Comparison of ENCODE assay signal across 28 mouse cellular contexts in the genomic region with DNA sequence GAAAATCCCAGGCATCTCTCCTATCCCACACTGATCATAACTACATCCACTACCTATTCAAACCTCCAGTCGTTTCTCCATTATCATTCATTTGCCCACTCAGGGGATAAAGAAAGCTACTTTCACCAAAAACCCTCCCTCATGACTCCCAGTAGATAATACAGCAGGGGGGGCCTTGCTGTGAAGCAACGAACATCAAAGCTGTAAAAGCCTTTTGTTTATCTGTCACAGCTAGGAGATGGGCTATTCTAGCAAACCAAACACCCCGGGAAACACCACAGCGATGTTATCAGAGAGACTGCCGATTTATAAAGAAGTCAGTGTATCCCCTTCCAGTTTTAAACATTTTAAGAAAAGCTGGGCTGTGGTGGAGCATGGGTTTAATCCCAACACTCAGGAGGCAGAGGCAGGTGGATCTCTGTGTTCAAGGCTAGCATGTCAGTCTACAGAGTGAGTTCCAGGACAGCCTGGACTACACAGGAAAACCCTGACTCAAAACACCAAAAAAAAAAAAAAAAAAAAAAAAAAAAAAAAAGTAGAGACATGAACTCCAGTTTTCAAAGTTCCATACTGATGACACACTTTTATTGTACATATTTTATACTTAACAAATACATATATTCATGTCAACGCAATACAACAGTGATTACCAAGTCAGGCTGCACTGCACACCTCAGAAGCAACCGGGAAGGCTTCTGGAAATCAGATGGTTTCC. TPM values are rescaled to one million over a fixed set of nuclear protein-coding genes. Genes with fewer than 3 reads are reported as not detected.
DNase-seq lines count a peak whose midpoint lies in the region; ATAC-seq and TF ChIP-seq lines count a peak whose summit lies in the region.
"Had no signal": no experiment of that assay in that cellular context is flagged by ENCODE, and none has a peak within 500 bp of the region (broad histone marks: within the 10 kb centered on the region; RNA-seq: fewer than 3 reads in every experiment).

No protein-coding gene starts in this region.

- H3K4me1 ChIP-seq in erythroblast, embryonic 14.5 days (ENCODE audit: control insufficient read depth), result peaks cover 83% of the 10 kb centered on the region
- peaks cover 2 to 5% of the 10 kb centered on the region in 2 experiments; a peak in 2 of 4 replicates for H3K4me1 ChIP-seq in ES-E14 (ENCODE audit: control insufficient read depth in 2 of 2, insufficient read depth in 2 of 2, low read length in 2 of 2, poor library complexity in 1 of 2)
- H3K4me1 ChIP-seq in liver, embryonic 16.5 days (ENCODE audit: control insufficient read depth, low read depth, low read length), result peaks cover 54% of the 10 kb centered on the region

- H3K27me3 ChIP-seq in erythroblast, embryonic 14.5 days (ENCODE audit: control insufficient read depth), result no peaks in the 10 kb centered on the region
- no peaks in the 10 kb centered on the region for H3K27me3 ChIP-seq in liver, embryonic 16.5 days (ENCODE audit: control insufficient read depth, insufficient read depth, low read depth, low read length)
- H3K27me3 ChIP-seq: embryonic facial prominence, embryonic 13.5 days; hindbrain, embryonic 15.5 days; intestine, embryonic 15.5 days; limb, embryonic 13.5 days; midbrain, embryonic 15.5 days; neural tube, embryonic 13.5 days had no signal

- WGBS in liver, embryonic 16.5 days (ENCODE audit: insufficient replicate concordance), result 25% methylated on average over 7 of the region's 7 CpGs

- ATAC-seq in erythroblast, adult 5-6 weeks (replicated peaks; ENCODE audit: low FRiP score, poor library complexity, severe bottlenecking), result no peak
- ATAC-seq in liver, embryonic 16.5 days (ENCODE audit: low read depth), result no peak
- ATAC-seq: intestine, embryonic 15.5 days; midbrain, embryonic 15.5 days had no signal

- peak overlapping the region; percentile 79 for H3K4me3 ChIP-seq in erythroblast, embryonic 14.5 days (replicated peaks)
- H3K4me3 ChIP-seq in ES-E14 (ENCODE audit: insufficient read depth in 1 of 2, low read depth in 1 of 2, low read length in 2 of 2, poor library complexity in 1 of 2, severe bottlenecking in 1 of 2), result no peak overlapping the region
- peak overlapping the region; percentile 23 for H3K4me3 ChIP-seq in liver, embryonic 16.5 days (ENCODE audit: low read depth, low read length)
- H3K4me3 ChIP-seq: embryonic facial prominence, embryonic 13.5 days; heart, embryonic 10.5 days; hindbrain, embryonic 15.5 days; intestine, embryonic 15.5 days; limb, embryonic 13.5 days; midbrain, embryonic 15.5 days; neural tube, embryonic 13.5 days had no signal

- peak overlapping the region; percentile 51 for H3K4me2 ChIP-seq in liver, embryonic 16.5 days (ENCODE audit: low read depth, low read length)
- H3K4me2 ChIP-seq: embryonic facial prominence, embryonic 13.5 days; hindbrain, embryonic 15.5 days; intestine, embryonic 15.5 days; limb, embryonic 13.5 days; lung, embryonic 14.5 days; midbrain, embryonic 15.5 days; neural tube, embryonic 13.5 days had no signal

- DNase-seq in ES-E14 (ENCODE audit: low read depth, low spot score), result no peak
- peak; percentile 42 for DNase-seq in liver
- no peak for DNase-seq in gastrocnemius, postnatal 25 days
- no peak for DNase-seq in left cerebral cortex, adult 9 months (ENCODE audit: low spot score in 2 of 2)
- DNase-seq: adrenal gland, postnatal 10 days; cerebellum, adult 2 months; cerebellum, postnatal 25 days; embryo, embryonic 11 days; kidney, adult 8-10 months; kidney, postnatal 10 days; lung, embryonic 14.5 days; right cerebral cortex, postnatal 25 days; thymus, postnatal 36 days had no signal

- in situ Hi-C loops in ES-E14 (cut with MboI; ENCODE audit: low sequenced_read_pairs in 2 of 2, unreplicated experiment in 2 of 2), result no loop called here

- H3K9me3 ChIP-seq in erythroblast, embryonic 14.5 days (ENCODE audit: control insufficient read depth, low read length), result no peaks in the 10 kb centered on the region
- no peaks in the 10 kb centered on the region for H3K9me3 ChIP-seq in ES-E14 (ENCODE audit: control insufficient read depth, insufficient read depth, low read depth, low read length)
- H3K9me3 ChIP-seq in liver, embryonic 16.5 days (replicated peaks; ENCODE audit: control insufficient read depth, low read length), result no peaks in the 10 kb centered on the region
- H3K9me3 ChIP-seq: embryonic facial prominence, embryonic 13.5 days; heart, embryonic 10.5 days; hindbrain, embryonic 15.5 days; intestine, embryonic 15.5 days; limb, embryonic 13.5 days; midbrain, embryonic 15.5 days; neural tube, embryonic 13.5 days had no signal

- H3K36me3 ChIP-seq in erythroblast, embryonic 14.5 days (ENCODE audit: control insufficient read depth), result peaks cover 55% of the 10 kb centered on the region
- no peaks in the 10 kb centered on the region for H3K36me3 ChIP-seq in ES-E14 (ENCODE audit: control insufficient read depth, insufficient read depth, low read length, poor library complexity, severe bottlenecking)
- no peaks in the 10 kb centered on the region for H3K36me3 ChIP-seq in liver, embryonic 16.5 days (ENCODE audit: control insufficient read depth, insufficient read depth)
- H3K36me3 ChIP-seq: embryonic facial prominence, embryonic 13.5 days; heart, embryonic 10.5 days; hindbrain, embryonic 15.5 days; intestine, embryonic 15.5 days; limb, embryonic 13.5 days; midbrain, embryonic 15.5 days; neural tube, embryonic 13.5 days had no signal

- H3K27ac ChIP-seq in ES-E14 (ENCODE audit: insufficient read depth, low read depth, low read length, poor library complexity, severe bottlenecking), result no peak overlapping the region
- peak overlapping the region; percentile 43 for H3K27ac ChIP-seq in liver, embryonic 16.5 days (ENCODE audit: low read length)
- H3K27ac ChIP-seq: embryonic facial prominence, embryonic 13.5 days; heart, embryonic 10.5 days; hindbrain, embryonic 15.5 days; intestine, embryonic 15.5 days; limb, embryonic 13.5 days; midbrain, embryonic 15.5 days; neural tube, embryonic 13.5 days had no signal

- H3K9ac ChIP-seq in ES-E14 (ENCODE audit: insufficient read depth, low read depth, low read length, poor library complexity, severe bottlenecking), result no peak overlapping the region
- peak overlapping the region; percentile 22 for H3K9ac ChIP-seq in liver, embryonic 16.5 days (ENCODE audit: low read depth, low read length)
- H3K9ac ChIP-seq: embryonic facial prominence, embryonic 13.5 days; hindbrain, embryonic 15.5 days; intestine, embryonic 15.5 days; limb, embryonic 13.5 days; lung, embryonic 14.5 days; midbrain, embryonic 15.5 days; neural tube, embryonic 13.5 days had no signal

TF ChIP-seq in ES-E14, 5 proteins besides CTCF, POLR2A, EP300 and RAD21:
- TF ChIP-seq ZNF384 (IDR thresholded peaks at IDR 0.05; ENCODE audit: low read depth, low read length), result peak; percentile 19; the same call in 1 of the 2 replicates
- TF ChIP-seq MAFK (IDR thresholded peaks at IDR 0.05; ENCODE audit: insufficient read depth, low read depth, low read length), result no peak

RNA-seq across cellular contexts. Expression of a gene that starts 4.0 kb away (rescaled TPM):
- polyA plus RNA-seq in erythroblast, embryonic 14.5 days (2012), result 4.5 and 6.4 TPM in 2 replicates
- 79.9 and 88.6 TPM in 2 replicates for total RNA-seq in erythroblast, adult 5-6 weeks (2015; ENCODE audit: low replicate concordance)
- total RNA-seq in erythroblast, adult 5-6 weeks (2017; ENCODE audit: low replicate concordance), result 115 TPM in 2 replicates
- total RNA-seq in ES-E14 (2012; rRNA removed), result 6.5 and 9.0 TPM in 2 replicates
- polyA plus RNA-seq in liver, embryonic 16.5 days (2015; fragmentation: Nextera tagmentation; extraction: Ambion mirVana), result 25.8 and 26.4 TPM in 2 replicates
- 1 to 10 TPM; 6.0 to 6.3 TPM for total RNA-seq in gastrocnemius, postnatal 25 days (2021)

RNA-seq across cellular contexts. Expression of a gene that starts 23.4 kb away (rescaled TPM):
- polyA plus RNA-seq in erythroblast, embryonic 14.5 days (2012), result 0.05 and 0.19 TPM in 2 replicates
- total RNA-seq in erythroblast, adult 5-6 weeks (2015; ENCODE audit: low replicate concordance), result 1.5 and 10.0 TPM in 2 replicates
- 2.5 and 2.6 TPM in 2 replicates for total RNA-seq in erythroblast, adult 5-6 weeks (2017; ENCODE audit: low replicate concordance)
- total RNA-seq in ES-E14 (2012; rRNA removed), result 8.2 and 9.1 TPM in 2 replicates
- 4.1 and 4.7 TPM in 2 replicates for polyA plus RNA-seq in liver, embryonic 16.5 days (2015; fragmentation: Nextera tagmentation; extraction: Ambion mirVana)
- total RNA-seq in gastrocnemius, postnatal 25 days (2021), result 1 to 10 TPM; 3.4 to 5.0 TPM

RNA-seq across cellular contexts. Expression of a gene that starts 24.9 kb away (rescaled TPM):
- polyA plus RNA-seq in erythroblast, embryonic 14.5 days (2012), result 0.03 TPM in 1 of 2 replicates, not detected in the other
- not detected in 2 replicates for total RNA-seq in erythroblast, adult 5-6 weeks (2015; ENCODE audit: low replicate concordance)
- total RNA-seq in erythroblast, adult 5-6 weeks (2017; ENCODE audit: low replicate concordance), result not detected in 2 replicates
- 0.16 TPM in 1 of 2 replicates, not detected in the other for total RNA-seq in ES-E14 (2012; rRNA removed)
- 0.09 and 0.12 TPM in 2 replicates for polyA plus RNA-seq in liver, embryonic 16.5 days (2015; fragmentation: Nextera tagmentation; extraction: Ambion mirVana)
- not detected for total RNA-seq in gastrocnemius, postnatal 25 days (2021)
- total RNA-seq: gastrocnemius, adult 18-20 months; gastrocnemius, postnatal 4 days; hematopoietic stem cell, adult 5-6 weeks; layer of hippocampus, postnatal 14 days; left cerebral cortex, postnatal 25 days had no signal
- polyA plus RNA-seq: cerebellum, adult 2 months; lung, embryonic 14.5 days had no signal

RNA-seq across cellular contexts. Expression of a gene that starts 41.2 kb away (rescaled TPM):
- 1.0 and 2.2 TPM in 2 replicates for polyA plus RNA-seq in erythroblast, embryonic 14.5 days (2012)
- total RNA-seq in erythroblast, adult 5-6 weeks (2015; ENCODE audit: low replicate concordance), result 3.3 and 5.8 TPM in 2 replicates
- 1.5 and 6.5 TPM in 2 replicates for total RNA-seq in erythroblast, adult 5-6 weeks (2017; ENCODE audit: low replicate concordance)
- total RNA-seq in ES-E14 (2012; rRNA removed), result 61.5 and 97.9 TPM in 2 replicates
- polyA plus RNA-seq in liver, embryonic 16.5 days (2015; fragmentation: Nextera tagmentation; extraction: Ambion mirVana), result 9.1 and 10.7 TPM in 2 replicates
- 10 to 100 TPM; 11.9 to 12.1 TPM for total RNA-seq in gastrocnemius, postnatal 25 days (2021)

RNA-seq across cellular contexts. Expression of a gene that starts 43.3 kb away (rescaled TPM):
- polyA plus RNA-seq in erythroblast, embryonic 14.5 days (2012), result not detected in 2 replicates
- total RNA-seq in erythroblast, adult 5-6 weeks (2015; ENCODE audit: low replicate concordance), result not detected in 2 replicates
- total RNA-seq in erythroblast, adult 5-6 weeks (2017; ENCODE audit: low replicate concordance), result not detected in 2 replicates
- 2.3 and 3.6 TPM in 2 replicates for total RNA-seq in ES-E14 (2012; rRNA removed)
- 1.4 and 2.4 TPM in 2 replicates for polyA plus RNA-seq in liver, embryonic 16.5 days (2015; fragmentation: Nextera tagmentation; extraction: Ambion mirVana)
- 100 to 1,000 TPM; 130 to 163 TPM for total RNA-seq in gastrocnemius, postnatal 25 days (2021)

Comparison
In these comparisons a context has a peak if more than half of its experiments do, and no peak if none do; other contexts are left out.
1. H3K4me3 ChIP-seq: peak in erythroblast, embryonic 14.5 days (single experiment) and liver, embryonic 16.5 days (single experiment); none in ES-E14 (0 of 2).